Mouse (Mus musculus) cerebellum, adult 18-20 months (tissue): ENCODE results near the gene Mycbp2.

Source experiments
- DNase-seq, 2 experiments: peaks; one replicate each; pipeline ENCODE4 v3.0.0; 2021

Mycbp2 gene

GRCm38 (mm10) chr14:103256866-103257265 lies 89.7 kb downstream of the Mycbp2 start:
- no peak for DNase-seq

- DNase-seq: peak; percentile 27 to 52
Measured at GRCm38 (mm10) chr14:103254311-103254710, 92.3 kb downstream of the Mycbp2 start.

GRCm38 (mm10) chr14:103242020-103242419 lies 104.6 kb downstream of the Mycbp2 start:
- DNase-seq: no peak

- no peak for DNase-seq
Measured at GRCm38 (mm10) chr14:103234770-103235169, 111.8 kb downstream of the Mycbp2 start.

- DNase-seq: no peak
Measured at GRCm38 (mm10) chr14:103233640-103234593, 112.7 kb downstream of the Mycbp2 start.

GRCm38 (mm10) chr14:103222356-103222755 lies 124.3 kb downstream of the Mycbp2 start:
- peak; percentile 19 to 42 for DNase-seq

GRCm38 (mm10) chr14:103221751-103222150 lies 124.9 kb downstream of the Mycbp2 start:
- peak in 1 of 2 experiments; percentile 14 for DNase-seq

GRCm38 (mm10) chr14:103216331-103216730 lies 130.3 kb downstream of the Mycbp2 start:
- no peak for DNase-seq

GRCm38 (mm10) chr14:103186658-103187057 lies 160.0 kb downstream of the Mycbp2 start:
- no peak for DNase-seq

GRCm38 (mm10) chr14:103186076-103186475 lies 160.5 kb downstream of the Mycbp2 start:
- DNase-seq: peak; percentile 22 to 33

- no peak for DNase-seq
Measured at GRCm38 (mm10) chr14:103180096-103180495, 166.5 kb downstream of the Mycbp2 start.

- no peak for DNase-seq
Measured at GRCm38 (mm10) chr14:103162923-103163322, 183.7 kb downstream of the Mycbp2 start.

- no peak for DNase-seq
Measured at GRCm38 (mm10) chr14:103155685-103156084, 190.9 kb downstream of the Mycbp2 start.

- no peak for DNase-seq
Measured at GRCm38 (mm10) chr14:103150139-103150538, 196.5 kb downstream of the Mycbp2 start.

- DNase-seq: peak; percentile 16 to 24
Measured at GRCm38 (mm10) chr14:103131991-103132390, 214.6 kb downstream of the Mycbp2 start.

- no peak for DNase-seq
Measured at GRCm38 (mm10) chr14:103125756-103126155, 220.9 kb downstream of the Mycbp2 start.

GRCm38 (mm10) chr14:103114994-103115670 lies 231.5 kb downstream of the Mycbp2 start:
- DNase-seq: no peak

- no peak for DNase-seq
Measured at GRCm38 (mm10) chr14:103112606-103113363, 233.8 kb downstream of the Mycbp2 start.

GRCm38 (mm10) chr14:103109971-103110370 lies 236.6 kb downstream of the Mycbp2 start:
- DNase-seq: no peak

GRCm38 (mm10) chr14:103106301-103106700 lies 240.3 kb downstream of the Mycbp2 start:
- DNase-seq: no peak

GRCm38 (mm10) chr14:103102731-103103335 lies 243.8 kb downstream of the Mycbp2 start:
- DNase-seq: no peak

- DNase-seq: no peak
Measured at GRCm38 (mm10) chr14:103102246-103102645, 244.4 kb downstream of the Mycbp2 start.

- DNase-seq: no peak
Measured at GRCm38 (mm10) chr14:103101171-103101570, 245.4 kb downstream of the Mycbp2 start.
